Mouse (Mus musculus) retina, postnatal 7 days (tissue): Measurements from ENCODE around the gene Abhd16a.
A peak's percentile ranks its signal among the peaks of the same experiment; 100 is the strongest.

Experiments used
- DNase-seq: peaks from one replicate; pipeline ENCODE4 v3.0.0-alpha.2; 2012; ENCODE audit warnings: low read depth, low spot score

Abhd16a gene

GRCm38 (mm10) chr17:35085208-35085865 lies 3.7 kb upstream of the Abhd16a start, which contains the start of gene Ly6g6f:
TSS of gene Ly6g6f (minus strand) at chr17:35085610.
- DNase-seq, result no peak

- no peak for DNase-seq
These were observed 912 bp upstream of the Abhd16a start for GRCm38 (mm10) chr17:35088151-35088550.

GRCm38 (mm10) chr17:35090166-35090932 lies 1.3 kb downstream of the Abhd16a start:
- no peak for DNase-seq

GRCm38 (mm10) chr17:35092403-35093198 lies 3.5 kb downstream of the Abhd16a start:
- no peak for DNase-seq

GRCm38 (mm10) chr17:35094475-35095365 lies 5.7 kb downstream of the Abhd16a start:
- no peak for DNase-seq

DNA sequence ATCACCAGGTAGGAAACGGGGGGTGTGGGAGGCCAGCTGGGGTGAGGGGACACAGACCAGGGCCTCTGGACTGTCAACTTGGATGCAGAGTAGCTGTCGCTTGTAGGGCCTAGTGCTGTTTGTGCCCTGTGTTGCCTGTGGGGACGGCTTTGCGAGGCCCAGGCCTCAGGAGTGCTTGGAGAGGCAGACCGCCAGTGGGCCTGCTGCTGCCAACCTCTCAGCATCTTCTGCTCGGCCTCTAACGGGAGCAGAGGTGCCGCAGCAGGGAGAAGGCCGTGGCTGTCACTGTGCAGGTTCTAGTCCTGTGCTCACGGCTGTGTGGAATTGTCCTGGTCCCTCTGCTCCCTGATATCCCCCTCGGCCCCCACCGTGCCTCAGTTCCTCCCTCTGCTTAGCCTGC lies 7.5 kb downstream of the Abhd16a start:
- DNase-seq, result no peak

GRCm38 (mm10) chr17:35097164-35097655 lies 8.1 kb downstream of the Abhd16a start:
- no peak for DNase-seq

- no peak for DNase-seq
These were observed 11.2 kb downstream of the Abhd16a start for GRCm38 (mm10) chr17:35100196-35100765.

GRCm38 (mm10) chr17:35101161-35101560 lies 12.1 kb downstream of the Abhd16a start:
- DNase-seq, result no peak

GRCm38 (mm10) chr17:35102299-35102698 lies 13.2 kb downstream of the Abhd16a start:
- DNase-seq, result no peak

GRCm38 (mm10) chr17:35103221-35103690 lies 14.2 kb downstream of the Abhd16a start:
- no peak for DNase-seq

DNA sequence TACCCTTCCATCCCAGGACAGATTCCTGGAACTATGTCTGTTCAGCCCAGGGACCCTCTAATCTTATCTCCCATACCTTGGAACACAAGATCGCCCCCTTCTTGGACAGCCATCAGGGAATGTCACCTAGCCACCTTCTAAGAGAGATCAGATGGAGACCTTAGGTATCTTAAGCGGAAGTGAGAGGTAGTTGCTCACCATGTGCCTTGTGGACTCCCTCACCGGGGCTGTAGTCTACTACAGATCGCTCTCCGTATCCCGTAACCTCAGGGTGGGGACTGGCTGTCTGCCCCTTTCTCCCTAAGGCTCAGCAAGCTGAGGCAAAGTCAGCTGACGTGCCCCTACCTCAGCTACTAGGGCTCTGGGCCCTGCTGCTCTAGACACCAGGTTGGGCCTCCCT lies 15.0 kb downstream of the Abhd16a start:
- DNase-seq, result no peak

GRCm38 (mm10) chr17:35104754-35105153 lies 15.7 kb downstream of the Abhd16a start:
- no peak for DNase-seq

GRCm38 (mm10) chr17:35105740-35106389 lies 16.8 kb downstream of the Abhd16a start:
- DNase-seq, result peak; percentile 35

GRCm38 (mm10) chr17:35106522-35106921 lies 17.5 kb downstream of the Abhd16a start:
- no peak for DNase-seq

DNA sequence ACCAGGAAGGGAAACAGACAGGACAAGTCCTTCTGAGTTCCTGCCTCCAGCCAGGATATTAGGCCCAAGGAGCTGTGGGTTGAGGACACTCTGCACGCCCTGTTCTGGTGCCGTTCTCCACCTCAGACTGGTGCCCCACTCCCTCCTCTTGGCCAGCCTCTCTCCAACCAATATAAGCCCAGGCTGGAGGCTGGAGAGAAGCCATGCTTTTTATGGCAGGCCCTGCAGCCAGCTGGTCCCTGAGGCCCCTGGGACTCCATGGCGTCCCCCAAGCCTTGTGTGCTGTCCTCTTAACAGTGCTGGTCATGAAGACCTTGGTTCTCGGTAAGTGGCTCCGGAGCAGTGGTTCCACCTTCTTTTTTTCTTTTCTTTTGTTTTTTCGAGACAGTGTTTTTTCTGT lies 19.0 kb downstream of the Abhd16a start, which contains the start of gene Ly6g5c:
Ly6g5c (plus strand) TSS at position 183 of the 400 bp plus-strand sequence.
- DNase-seq, result no peak

- DNase-seq, result no peak
These were observed 22.7 kb downstream of the Abhd16a start for GRCm38 (mm10) chr17:35111774-35112173.

DNA sequence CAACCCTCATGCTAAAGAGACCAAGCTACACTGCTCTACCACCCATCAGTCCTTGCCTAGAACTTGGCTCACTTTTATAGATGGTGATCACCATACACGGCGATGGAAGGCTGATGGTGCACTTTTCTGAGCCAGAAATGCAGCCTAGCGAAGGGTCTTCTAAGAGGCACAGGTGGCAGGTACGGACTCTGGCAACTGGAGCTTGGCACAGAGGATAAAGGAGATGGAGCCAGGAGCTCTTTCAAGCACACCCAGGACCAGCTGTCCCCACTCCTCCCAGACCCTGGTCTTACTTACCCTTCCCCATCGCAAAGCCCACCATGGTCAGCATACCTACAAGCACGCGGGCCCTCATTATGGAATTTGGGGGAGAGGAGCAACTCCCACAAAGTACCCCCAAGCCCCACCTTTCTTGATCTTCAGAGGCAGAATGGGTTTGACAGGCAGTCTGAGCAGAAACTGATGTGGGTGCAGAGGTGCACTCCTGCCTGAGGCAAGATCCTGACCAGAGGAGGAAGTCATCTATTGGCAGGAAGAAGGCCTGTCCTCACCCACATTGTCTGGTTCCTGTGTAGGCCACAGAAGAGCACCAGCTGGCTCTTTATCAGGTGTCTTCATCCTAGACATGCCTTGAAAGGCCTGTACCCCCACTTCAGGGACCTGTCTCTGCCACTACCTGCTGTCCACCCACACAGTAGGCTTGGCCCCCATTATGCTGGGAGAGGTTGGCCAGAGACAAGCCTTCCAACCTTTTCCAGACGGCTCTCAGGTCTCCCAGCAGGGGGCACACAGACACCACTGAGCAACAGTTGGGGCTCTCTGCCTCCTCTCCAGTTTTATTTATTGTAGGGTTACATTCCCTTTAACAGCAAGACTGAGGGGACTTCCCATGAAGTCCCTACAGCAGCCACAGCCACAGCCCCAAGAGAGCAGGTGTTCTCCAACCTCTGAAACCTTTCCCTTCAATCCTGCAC lies 26.3 kb downstream of the Abhd16a start, which contains the start of gene Ly6g5b:
Ly6g5b (minus strand) TSS at position 383 of the 974 bp plus-strand sequence.
- DNase-seq, result no peak

DNA sequence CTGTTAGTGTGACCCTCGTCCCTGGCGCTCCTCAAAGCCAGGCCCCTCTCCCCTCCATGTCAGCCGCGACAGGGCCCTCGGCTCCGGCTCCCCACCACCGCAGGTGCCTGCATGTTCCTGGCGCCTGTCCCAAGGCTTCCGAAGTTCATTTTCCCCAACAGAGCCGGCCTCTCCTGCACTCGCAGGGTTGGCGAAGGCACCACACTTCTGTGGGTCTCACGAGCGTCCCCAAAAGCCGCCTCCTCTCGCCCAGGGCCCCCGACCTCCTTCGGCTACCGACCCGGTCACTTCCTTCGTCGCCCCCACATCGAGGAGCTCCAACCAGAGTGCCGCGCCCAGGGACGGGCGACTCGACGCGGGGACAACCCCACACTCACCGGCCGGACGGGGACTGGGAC lies 31.7 kb downstream of the Abhd16a start:
- no peak for DNase-seq
